Mouse (Mus musculus): ENCODE measurements around the gene Cenpq. TPM values are rescaled to one million over a fixed set of nuclear protein-coding genes. Genes with fewer than 3 reads are reported as not detected.

Cenpq gene
- polyA plus RNA-seq (2015; fragmentation: Nextera tagmentation; extraction: Ambion mirVana) = 21.1 and 24.2 TPM in 2 replicates

DNA sequence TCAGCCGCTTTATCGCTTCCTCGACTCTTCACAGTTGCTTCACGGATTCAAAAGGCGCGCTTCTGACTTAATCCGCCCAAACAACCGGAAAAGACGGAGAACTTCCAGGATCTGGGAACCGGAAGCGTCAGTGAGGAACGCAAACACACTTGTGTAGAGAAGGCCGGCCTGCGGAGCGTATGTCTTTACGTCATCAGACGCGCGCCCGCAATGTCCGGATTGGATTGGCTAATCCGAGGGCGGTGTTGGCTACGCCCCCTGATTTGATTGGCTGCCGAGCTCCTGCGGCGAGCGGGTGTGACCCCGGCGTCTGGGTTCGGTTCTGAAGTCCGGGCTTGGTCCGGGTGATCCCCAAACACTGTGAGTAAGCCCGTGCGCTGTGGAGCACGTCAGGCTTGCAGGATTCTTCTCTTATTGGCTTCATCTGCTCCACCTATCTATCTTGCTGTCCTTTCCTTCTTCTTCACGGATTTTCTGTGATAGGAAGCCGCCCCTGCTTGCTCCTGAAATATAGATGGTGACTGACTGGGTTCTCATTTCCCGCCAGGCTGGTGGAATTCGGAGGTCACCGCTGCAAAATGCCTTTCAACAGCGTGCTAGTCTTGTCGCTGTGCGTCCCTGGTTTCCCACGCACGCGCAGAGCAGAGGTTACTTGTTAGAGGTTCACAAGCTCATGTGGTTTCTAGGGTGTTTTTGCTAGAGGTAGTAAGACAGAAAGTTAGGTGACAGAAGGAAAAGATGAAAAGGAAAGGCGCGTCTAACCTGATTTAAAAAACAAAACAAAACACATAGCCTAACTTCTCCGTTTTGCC is at the start of gene Cenpq, which contains the start of gene Mut:
Gene Cenpq (minus strand): TSS at position 628 of the 812 bp plus-strand sequence.
Gene Mut (plus strand): TSS at position 266 of the 812 bp plus-strand sequence.
- no peaks in the 10 kb centered on the region for H3K9me3 ChIP-seq
- no peaks in the 10 kb centered on the region for H3K27me3 ChIP-seq (replicated peaks)
- under 1% methylated on average over 50 of the region's 50 CpGs for WGBS
- H3K27ac ChIP-seq = peak within 1 kb of the TSS; percentile 98
- ATAC-seq (ENCODE audit: insufficient read depth, low FRiP score, low read depth) = peak; percentile 100
- H3K4me3 ChIP-seq (replicated peaks) = peak within 1 kb of the TSS; percentile 79
- peaks cover 3% of the 10 kb centered on the region; the same call in 1 of the 2 replicates for H3K36me3 ChIP-seq
- H3K9ac ChIP-seq = peak within 1 kb of the TSS; percentile 58
- H3K4me2 ChIP-seq = peak within 1 kb of the TSS; percentile 76
- no peaks in the 10 kb centered on the region for H3K4me1 ChIP-seq

- 69% methylated on average over 11 of the region's 11 CpGs for WGBS
- no peak for ATAC-seq (ENCODE audit: insufficient read depth, low FRiP score, low read depth)
- Histone ChIP-seq H3K27me3 (replicated peaks) (no peaks in the 10 kb centered on the region), H3K36me3 (no peaks in the 10 kb centered on the region), H3K27ac (no peak overlapping the region), H3K9ac (no peak overlapping the region), H3K4me3 (replicated peaks) (no peak overlapping the region), H3K4me1 (no peaks in the 10 kb centered on the region), H3K4me2 (no peak overlapping the region), H3K9me3 (no peaks in the 10 kb centered on the region)
Measured at GRCm38 (mm10) chr17:40977914-40978313, 43.1 kb upstream of the Cenpq start.

DNA sequence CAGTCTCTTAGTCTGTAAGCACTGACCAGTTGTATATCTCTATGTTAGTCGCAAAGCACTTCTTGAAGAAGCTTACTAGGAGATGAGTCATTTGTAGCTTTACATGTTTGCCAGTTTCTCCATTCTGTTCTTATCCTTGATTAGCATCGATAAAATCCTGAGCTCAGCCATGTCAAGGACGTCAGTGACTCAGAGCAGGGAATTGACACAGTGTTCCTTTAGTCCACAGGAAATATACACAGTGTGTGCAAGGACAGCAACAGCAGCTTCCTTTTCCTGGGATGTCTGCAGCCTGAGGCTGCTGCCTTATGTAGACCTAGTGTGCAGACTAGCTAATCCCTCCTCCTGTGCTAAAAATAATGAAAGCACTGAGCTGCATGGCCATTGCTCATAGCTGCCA is 13.7 kb upstream of the Cenpq start:
- ATAC-seq (ENCODE audit: insufficient read depth, low FRiP score, low read depth) = no peak
- no peak overlapping the region for H3K27ac ChIP-seq
- no peak overlapping the region for H3K4me3 ChIP-seq (replicated peaks)
- no peaks in the 10 kb centered on the region for H3K9me3 ChIP-seq
- H3K4me2 ChIP-seq = no peak overlapping the region
- H3K36me3 ChIP-seq = peaks cover 13% of the 10 kb centered on the region; the same call in 1 of the 2 replicates
- no peaks in the 10 kb centered on the region for H3K27me3 ChIP-seq (replicated peaks)
- H3K9ac ChIP-seq = no peak overlapping the region
- no peaks in the 10 kb centered on the region for H3K4me1 ChIP-seq
- 83% methylated on average over 3 of the region's 3 CpGs for WGBS

- no peak for ATAC-seq (ENCODE audit: insufficient read depth, low FRiP score, low read depth)
- WGBS = under 1% methylated on average over 14 of the region's 14 CpGs
- Histone ChIP-seq H3K4me1 (no peaks in the 10 kb centered on the region), H3K9ac (peak overlapping the region; percentile 23; the same call in 1 of the 2 replicates), H3K9me3 (no peaks in the 10 kb centered on the region), H3K4me2 (peak overlapping the region; percentile 76), H3K27ac (no peak overlapping the region), H3K4me3 (replicated peaks) (peak overlapping the region; percentile 79), H3K36me3 (peaks cover 6% of the 10 kb centered on the region; the same call in 1 of the 2 replicates), H3K27me3 (replicated peaks) (no peaks in the 10 kb centered on the region)
Measured at GRCm38 (mm10) chr17:40933985-40934384, 862 bp downstream of the Cenpq start.

DNA sequence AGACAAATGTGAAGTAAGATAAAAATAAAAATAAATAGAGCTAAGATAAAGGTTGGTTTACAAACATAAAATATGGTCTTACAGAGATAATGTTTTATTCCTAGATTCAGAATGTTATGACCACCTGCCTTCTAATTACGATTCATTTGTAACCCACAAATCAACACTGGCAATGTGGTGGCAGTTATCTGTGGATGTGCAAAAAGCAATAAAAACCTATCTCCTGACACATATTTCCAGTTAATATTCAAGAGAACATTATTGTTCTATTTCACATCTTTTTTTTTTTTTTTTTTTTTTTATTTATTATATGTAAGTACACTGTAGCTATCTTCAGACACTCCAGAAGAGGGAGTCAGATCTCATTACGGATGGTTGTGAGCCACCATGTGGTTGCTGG is 19.3 kb downstream of the Cenpq start:
- ATAC-seq (ENCODE audit: insufficient read depth, low FRiP score, low read depth) = no peak
- Histone ChIP-seq H3K4me1 (no peaks in the 10 kb centered on the region), H3K27ac (no peak overlapping the region), H3K36me3 (no peaks in the 10 kb centered on the region), H3K9me3 (no peaks in the 10 kb centered on the region), H3K4me2 (no peak overlapping the region), H3K9ac (no peak overlapping the region), H3K27me3 (replicated peaks) (no peaks in the 10 kb centered on the region), H3K4me3 (replicated peaks) (no peak overlapping the region)
- WGBS = 88% methylated on average over 2 of the region's 2 CpGs

- Histone ChIP-seq H3K4me2 (no peak within 1 kb of the TSS), H3K9me3 (no peaks in the 10 kb centered on the region), H3K4me1 (no peaks in the 10 kb centered on the region), H3K27me3 (replicated peaks) (no peaks in the 10 kb centered on the region), H3K27ac (no peak within 1 kb of the TSS), H3K4me3 (replicated peaks) (no peak within 1 kb of the TSS), H3K9ac (no peak within 1 kb of the TSS), H3K36me3 (no peaks in the 10 kb centered on the region)
- WGBS = 95% methylated on average over 2 of the region's 2 CpGs
- no peak for ATAC-seq (ENCODE audit: insufficient read depth, low FRiP score, low read depth)
Measured at GRCm38 (mm10) chr17:40914250-40914649, 20.6 kb downstream of the Cenpq start, which contains the start of gene Glyatl3. Gene Glyatl3 (minus strand): TSS chr17:40914350.

- Histone ChIP-seq H3K4me2 (peak overlapping the region; percentile 32; the same call in 1 of the 2 replicates), H3K4me1 (peaks cover 4% of the 10 kb centered on the region; the same call in 1 of the 2 replicates), H3K4me3 (replicated peaks) (no peak overlapping the region), H3K9ac (no peak overlapping the region), H3K27me3 (replicated peaks) (no peaks in the 10 kb centered on the region), H3K9me3 (no peaks in the 10 kb centered on the region), H3K27ac (no peak overlapping the region), H3K36me3 (no peaks in the 10 kb centered on the region)
- ATAC-seq (ENCODE audit: insufficient read depth, low FRiP score, low read depth) = no peak
- WGBS = 11% methylated on average over 13 of the region's 14 CpGs
Measured at GRCm38 (mm10) chr17:40904721-40905154, 30.1 kb downstream of the Cenpq start.

GRCm38 (mm10) chr17:40904056-40904597 is 30.7 kb downstream of the Cenpq start:
- Histone ChIP-seq H3K9ac (no peak overlapping the region), H3K4me1 (peaks cover 4% of the 10 kb centered on the region; the same call in 1 of the 2 replicates), H3K9me3 (no peaks in the 10 kb centered on the region), H3K4me3 (replicated peaks) (no peak overlapping the region), H3K36me3 (no peaks in the 10 kb centered on the region), H3K4me2 (no peak overlapping the region), H3K27me3 (replicated peaks) (no peaks in the 10 kb centered on the region), H3K27ac (no peak overlapping the region)
- no peak for ATAC-seq (ENCODE audit: insufficient read depth, low FRiP score, low read depth)
- WGBS = 10% methylated on average over 11 of the region's 11 CpGs

- Histone ChIP-seq H3K9me3 (no peaks in the 10 kb centered on the region), H3K4me2 (no peak overlapping the region), H3K4me1 (peaks cover 4% of the 10 kb centered on the region; the same call in 1 of the 2 replicates), H3K4me3 (replicated peaks) (no peak overlapping the region), H3K27ac (no peak overlapping the region), H3K27me3 (replicated peaks) (no peaks in the 10 kb centered on the region), H3K36me3 (no peaks in the 10 kb centered on the region), H3K9ac (no peak overlapping the region)
- 62% methylated on average over 4 of the region's 4 CpGs for WGBS
- ATAC-seq (ENCODE audit: insufficient read depth, low FRiP score, low read depth) = no peak
Measured at GRCm38 (mm10) chr17:40903345-40903744, 31.5 kb downstream of the Cenpq start.

GRCm38 (mm10) chr17:40899783-40900363 is 35.0 kb downstream of the Cenpq start:
- Histone ChIP-seq H3K9me3 (no peaks in the 10 kb centered on the region), H3K4me2 (no peak overlapping the region), H3K4me1 (peaks cover 3% of the 10 kb centered on the region; the same call in 1 of the 2 replicates), H3K36me3 (no peaks in the 10 kb centered on the region), H3K9ac (no peak overlapping the region), H3K27ac (no peak overlapping the region), H3K27me3 (replicated peaks) (no peaks in the 10 kb centered on the region), H3K4me3 (replicated peaks) (no peak overlapping the region)
- 48% methylated on average over 4 of the region's 4 CpGs for WGBS
- ATAC-seq (ENCODE audit: insufficient read depth, low FRiP score, low read depth) = no peak

DNA sequence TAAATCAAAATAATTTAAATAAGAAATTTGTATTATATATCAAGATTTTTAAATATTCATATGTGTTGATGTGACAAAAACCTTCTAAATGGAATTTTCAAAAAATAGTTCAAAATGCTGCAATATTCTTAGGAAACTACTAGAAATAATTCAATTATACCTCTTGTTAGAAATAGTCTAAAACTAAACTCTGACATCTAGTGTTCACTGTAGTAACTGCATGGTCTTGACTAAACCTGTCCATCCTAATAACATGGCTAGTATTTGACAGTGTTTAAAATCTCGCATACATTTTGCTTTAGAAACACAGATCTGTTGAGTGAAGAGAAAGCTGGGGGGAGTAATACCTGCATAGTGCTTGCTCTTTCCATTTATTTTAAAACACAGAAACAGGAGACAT is 38.0 kb downstream of the Cenpq start:
- WGBS = 54% methylated on average over 1 of the region's 1 CpGs
- no peak for ATAC-seq (ENCODE audit: insufficient read depth, low FRiP score, low read depth)

More for the DNA sequence above, 38.0 kb downstream of the Cenpq start:
- Histone ChIP-seq H3K4me1 (no peaks in the 10 kb centered on the region), H3K27me3 (replicated peaks) (no peaks in the 10 kb centered on the region), H3K4me3 (replicated peaks) (no peak overlapping the region), H3K9me3 (no peaks in the 10 kb centered on the region), H3K9ac (no peak overlapping the region), H3K36me3 (no peaks in the 10 kb centered on the region), H3K27ac (no peak overlapping the region), H3K4me2 (no peak overlapping the region)
